Mouse (Mus musculus) limb, embryonic 14.5 days (tissue): ENCODE measurements at regions not wholly inside any gene's neighbourhood (a gene's known extent, or its start where the extent isn't known, plus 50 kb on each side); places are given as distances from the start of the nearest gene placed in this dataset.
"Not testable (repeated sequence)": the region's sequence is repeated elsewhere in the genome, so short reads cannot be mapped to it uniquely, and the experiment has no call there.

Experiments
- ATAC-seq: fragments of 200-750 bp; cut with Nextera tagmentation; 2 replicates; pipeline ENCODE4 v1.8.0; 2017; ENCODE audit warnings: low read depth, moderate number of reproducible peaks, moderate TSS enrichment; ENCODE audit not compliant: low FRiP score
- DNase-seq: peaks from one replicate; pipeline ENCODE4 v3.0.0-alpha.2; 2015; ENCODE audit warnings: low spot score
- H3K27ac ChIP-seq: fragments of 300-500 bp; sonication (generic); replicated peaks from 2 replicates; pipeline ENCODE4 v1.5.1; 2014; ENCODE audit warnings: low read depth, mild to moderate bottlenecking, low read length, moderate library complexity, mixed read lengths
- H3K27me3 ChIP-seq: fragments of 300-500 bp; sonication (generic); 2 replicates; pipeline ENCODE4 v1.6.1; 2014; ENCODE audit warnings: low read length, mixed read lengths; ENCODE audit not compliant: control insufficient read depth, insufficient read depth
- H3K36me3 ChIP-seq: fragments of 300-500 bp; sonication (generic); 2 replicates; pipeline ENCODE4 v1.6.1; 2014; ENCODE audit warnings: mild to moderate bottlenecking, low read length, moderate library complexity, mixed read lengths; ENCODE audit not compliant: control insufficient read depth, insufficient read depth
- H3K4me1 ChIP-seq: fragments of 300-500 bp; sonication (generic); 2 replicates; pipeline ENCODE4 v1.6.1; 2014; ENCODE audit warnings: antibody characterized with exemption, low read length, mixed read lengths; ENCODE audit not compliant: control insufficient read depth, insufficient read depth
- H3K4me2 ChIP-seq: fragments of 300-500 bp; sonication (generic); replicated peaks from 2 replicates; pipeline ENCODE4 v1.6.1; 2014; ENCODE audit warnings: low read depth, mild to moderate bottlenecking, low read length, moderate library complexity; ENCODE audit not compliant: severe bottlenecking
- H3K4me3 ChIP-seq: fragments of 300-500 bp; sonication (generic); replicated peaks from 2 replicates; pipeline ENCODE4 v1.5.1; 2014; ENCODE audit warnings: low read length
- H3K9ac ChIP-seq: fragments of 300-500 bp; sonication (generic); 2 replicates; pipeline ENCODE4 v1.6.1; 2014; ENCODE audit warnings: mild to moderate bottlenecking, low read depth, low read length, moderate library complexity; ENCODE audit not compliant: severe bottlenecking
- H3K9me3 ChIP-seq: fragments of 300-500 bp; sonication (generic); 2 replicates; pipeline ENCODE4 v1.6.1; 2016; ENCODE audit warnings: low read length; ENCODE audit not compliant: control insufficient read depth
- POLR2A ChIP-seq: fragments of 200-500 bp; IDR thresholded peaks from 2 replicates; pipeline ENCODE4 v1.8.0; 2012; ENCODE audit warnings: inconsistent platforms, mild to moderate bottlenecking, moderate library complexity, borderline replicate concordance; ENCODE audit not compliant: insufficient read depth, insufficient read length; ENCODE audit errors: extremely low read depth
- WGBS: fragments of 180-500 bp; shearing (Covaris S2); extraction: QIAGEN DNeasy Blood & Tissue Kit; methylation state at CpG from one replicate; pipeline ENCODE4 v1.1.7; 2014; 5-methylcytosine and 5-hydroxymethylcytosine counted together

GRCm38 (mm10) chr12:113597163-113597562 is 53.5 kb downstream of the Adam6a start:
- H3K4me3 ChIP-seq, H3K4me2 ChIP-seq, ATAC-seq, H3K9me3 ChIP-seq, H3K4me1 ChIP-seq, H3K9ac ChIP-seq, H3K36me3 ChIP-seq, DNase-seq, H3K27me3 ChIP-seq, H3K27ac ChIP-seq: not testable (repeated sequence)
- 77% methylated on average over 5 of the region's 5 CpGs for WGBS

DNA sequence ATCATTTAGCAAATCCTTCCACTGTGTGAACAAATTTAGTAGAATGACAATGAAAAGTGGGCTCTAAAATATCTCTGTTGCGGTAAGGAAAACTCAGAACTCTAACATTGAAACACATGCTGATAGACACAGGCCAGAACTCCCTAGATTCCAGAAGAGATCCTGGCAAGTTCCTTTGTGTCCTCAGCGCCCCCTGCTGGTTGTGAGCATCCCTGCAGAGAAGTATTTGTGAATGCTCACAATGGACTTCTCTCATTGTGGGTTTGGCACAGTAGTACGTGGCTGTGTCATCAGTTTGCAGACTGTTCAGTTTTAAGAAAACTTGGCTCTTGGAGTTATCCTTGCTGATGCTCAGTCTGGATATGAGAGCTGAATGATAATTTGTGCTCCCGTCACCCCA is 67.2 kb downstream of the Adam6a start:
- Histone ChIP-seq H3K9ac (no peak overlapping the region), H3K27ac (no peak overlapping the region), H3K36me3 (no peaks in the 10 kb centered on the region), H3K4me3 (no peak overlapping the region), H3K4me1 (no peaks in the 10 kb centered on the region), H3K4me2 (no peak overlapping the region), H3K27me3 (no peaks in the 10 kb centered on the region), H3K9me3 (no peaks in the 10 kb centered on the region)
- TF ChIP-seq POLR2A, result no peak
- 52% methylated on average over 4 of the region's 4 CpGs for WGBS
- DNase-seq (peak; percentile 3), ATAC-seq (no peak)

- DNase-seq, H3K27me3 ChIP-seq, H3K4me3 ChIP-seq, H3K4me1 ChIP-seq, H3K4me2 ChIP-seq, H3K36me3 ChIP-seq, H3K27ac ChIP-seq, H3K9ac ChIP-seq, H3K9me3 ChIP-seq, ATAC-seq: not testable (repeated sequence)
- WGBS, result 29% methylated on average over 4 of the region's 4 CpGs
Observed at GRCm38 (mm10) chr12:113625221-113625620, 81.5 kb downstream of the Adam6a start.

DNA sequence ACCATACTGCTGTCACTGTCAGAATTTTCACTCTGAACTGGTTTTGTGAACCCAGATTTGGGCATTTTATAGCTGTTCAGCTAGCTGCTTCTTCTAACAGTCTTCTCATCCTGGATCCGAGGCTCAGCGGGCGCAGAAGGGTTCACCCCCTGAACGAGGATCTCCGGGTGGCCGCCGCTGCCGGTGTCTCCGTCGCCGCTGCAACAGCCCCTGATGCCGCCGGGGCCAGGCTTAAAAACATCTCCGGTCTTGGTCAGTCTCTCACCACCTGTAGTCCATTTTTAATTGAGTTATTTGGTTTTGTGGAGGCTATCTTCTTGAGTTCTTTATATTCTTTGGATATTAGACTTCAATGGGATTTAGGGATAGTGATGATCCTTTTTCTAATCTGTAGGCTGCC is 87.1 kb downstream of the Adam6a start:
- WGBS, result 92% methylated on average over 14 of the region's 14 CpGs
- not testable (repeated sequence) for H3K27me3 ChIP-seq, H3K4me2 ChIP-seq, H3K4me3 ChIP-seq, DNase-seq, ATAC-seq, H3K4me1 ChIP-seq, H3K9me3 ChIP-seq, H3K36me3 ChIP-seq, H3K9ac ChIP-seq, H3K27ac ChIP-seq
